Mouse (Mus musculus): ENCODE measurements around the gene Hist2h3c2.
A peak's percentile ranks its signal among the peaks of the same experiment; 100 is the strongest.
"Not testable (repeated sequence)": the region's sequence is repeated elsewhere in the genome, so short reads cannot be mapped to it uniquely, and the experiment has no call there.

The Hist2h3c2 gene

DNA sequence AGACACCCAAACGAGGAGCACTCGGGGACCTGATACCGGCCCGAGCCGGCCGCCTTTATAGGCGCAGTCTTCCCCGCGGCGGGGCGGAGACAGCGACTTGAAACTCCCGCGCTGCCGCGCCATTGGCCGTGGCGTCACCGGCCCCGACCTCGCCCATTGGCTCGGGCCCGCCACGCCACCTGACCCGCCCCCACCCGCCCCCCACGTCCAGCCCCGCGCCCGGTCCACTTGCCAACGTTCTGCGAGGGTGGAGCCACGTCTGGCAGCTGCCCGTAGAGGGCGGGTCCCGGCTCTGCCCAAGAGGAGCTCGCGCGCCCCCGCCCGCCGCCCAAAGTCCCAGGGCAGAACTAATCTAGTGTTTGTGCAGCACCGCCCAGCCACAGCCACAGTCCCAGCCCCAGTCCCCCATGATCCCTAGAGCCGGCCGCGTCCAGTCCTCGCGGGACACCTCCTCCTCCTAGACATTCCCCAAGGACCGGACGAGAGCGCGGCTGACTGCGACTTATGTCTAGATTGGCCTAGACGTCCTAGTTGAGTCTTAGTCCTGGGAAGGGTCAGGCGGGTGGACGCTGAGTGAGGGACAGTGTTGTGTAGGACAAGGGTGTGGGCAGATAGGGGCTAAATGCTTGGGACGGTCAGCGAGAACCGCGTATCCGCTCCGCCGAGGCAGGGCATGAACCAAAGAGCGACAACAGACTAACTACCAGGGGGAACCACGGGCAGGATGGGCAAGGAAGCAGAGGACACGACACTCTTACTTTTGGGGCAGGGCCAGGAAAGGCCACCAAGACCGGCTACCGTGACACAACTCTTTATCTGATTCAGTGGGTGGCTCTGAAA lies at the start of gene Hist2h3c2:
Gene Hist2h3c2, minus strand, starts transcription at position 174 of the 840 bp plus-strand sequence.
- not testable (repeated sequence) for DNase-seq (ENCODE audit: low spot score)

DNA sequence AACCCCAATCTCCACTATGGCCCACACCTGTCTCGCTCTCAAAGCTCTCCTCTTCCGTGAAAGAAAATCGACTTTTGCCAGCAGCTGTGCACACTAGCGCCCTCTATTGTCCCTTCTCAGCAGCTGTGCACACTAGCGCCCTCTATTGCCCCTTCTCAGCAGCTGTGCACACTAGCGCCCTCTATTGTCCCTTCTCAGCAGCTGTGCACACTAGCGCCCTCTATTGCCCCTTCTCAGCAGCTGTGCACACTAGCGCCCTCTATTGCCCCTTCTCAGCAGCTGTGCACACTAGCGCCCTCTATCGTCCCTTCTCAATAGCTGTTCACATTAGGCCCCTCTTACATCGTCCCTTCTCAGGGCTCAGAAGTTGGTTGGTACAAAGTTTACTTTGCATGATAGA lies 48.4 kb upstream of the Hist2h3c2 start:
- not testable (repeated sequence) for DNase-seq (ENCODE audit: low spot score)

DNA sequence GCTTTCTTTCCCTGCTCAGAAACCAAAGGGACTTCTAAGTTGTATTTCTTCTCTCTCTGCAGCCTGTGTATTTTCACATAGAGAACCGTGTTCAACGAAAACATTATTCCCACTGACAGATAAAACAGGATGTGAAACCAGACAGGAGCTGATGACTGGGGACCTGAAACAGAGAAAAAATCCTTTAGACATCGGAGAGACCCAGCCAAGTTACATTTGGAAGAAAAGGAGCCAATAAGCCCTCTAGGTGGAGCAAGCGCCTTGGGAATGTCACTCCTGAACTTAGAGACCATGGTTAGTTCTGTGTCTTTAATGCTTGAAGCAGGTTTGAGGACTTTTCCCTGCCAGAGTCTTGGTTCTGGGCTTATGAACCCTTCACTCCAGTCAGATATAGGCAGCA lies 45.5 kb upstream of the Hist2h3c2 start:
- DNase-seq (ENCODE audit: low spot score), result peak; percentile 76

DNA sequence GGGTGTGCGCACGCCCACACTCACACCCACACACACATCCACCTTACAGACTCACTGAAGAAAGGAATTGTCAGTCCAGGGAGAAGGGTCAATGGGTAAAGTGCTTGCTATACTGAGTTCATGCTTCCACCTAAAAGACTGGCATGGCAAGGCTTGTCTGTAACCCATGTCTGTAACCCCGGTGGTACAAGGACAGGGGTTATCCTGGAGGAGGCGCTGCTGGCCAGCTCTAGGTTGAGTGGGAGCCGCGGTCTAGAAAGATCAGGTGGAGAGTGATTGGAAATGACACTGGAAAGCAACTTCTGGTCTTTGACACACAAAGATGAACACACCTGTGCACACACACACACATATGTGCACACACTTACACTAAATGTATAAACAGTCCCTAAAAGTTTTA lies 41.7 kb upstream of the Hist2h3c2 start:
- DNase-seq (ENCODE audit: low spot score), result no peak

DNA sequence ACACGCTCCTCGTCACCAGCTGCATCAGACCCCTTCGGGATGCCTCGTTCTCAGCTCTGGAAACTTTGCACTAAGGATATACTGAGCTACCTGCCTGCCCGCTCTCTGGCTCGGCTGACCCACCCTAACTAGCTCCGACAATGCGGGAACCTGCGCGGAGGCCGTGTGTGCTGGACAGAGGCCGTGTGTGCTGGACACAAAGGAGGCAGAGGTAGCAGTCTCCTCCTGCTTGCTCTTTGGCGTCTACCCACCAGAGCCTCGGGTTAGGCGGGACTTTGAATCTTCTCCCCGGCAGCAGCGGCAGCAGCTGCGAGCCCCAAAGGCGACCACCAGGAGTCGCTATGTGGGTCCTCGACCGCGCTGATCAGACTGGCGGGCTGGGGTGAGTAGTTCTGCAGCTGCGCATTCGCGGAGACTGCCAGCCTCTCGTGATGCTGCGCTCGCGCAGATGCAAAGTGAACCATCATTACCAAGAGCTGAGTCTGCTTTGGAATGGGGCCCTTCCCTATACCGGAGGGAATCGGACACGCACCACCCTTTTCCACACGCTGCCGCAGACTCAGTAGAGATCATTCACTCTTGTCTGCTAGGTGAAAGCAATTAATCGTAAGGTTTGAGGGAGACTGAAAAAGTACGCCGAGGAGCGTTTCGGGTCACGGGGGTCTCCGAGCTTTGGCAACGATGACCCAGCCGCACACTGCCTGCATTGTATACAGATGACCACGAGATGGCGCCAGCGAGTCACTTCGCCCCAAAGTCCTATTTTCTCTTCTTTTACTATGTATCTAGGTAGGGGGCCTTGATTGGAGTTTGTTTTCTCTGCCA lies 39.1 kb upstream of the Hist2h3c2 start:
- peak; percentile 95 for DNase-seq (ENCODE audit: low spot score)

DNA sequence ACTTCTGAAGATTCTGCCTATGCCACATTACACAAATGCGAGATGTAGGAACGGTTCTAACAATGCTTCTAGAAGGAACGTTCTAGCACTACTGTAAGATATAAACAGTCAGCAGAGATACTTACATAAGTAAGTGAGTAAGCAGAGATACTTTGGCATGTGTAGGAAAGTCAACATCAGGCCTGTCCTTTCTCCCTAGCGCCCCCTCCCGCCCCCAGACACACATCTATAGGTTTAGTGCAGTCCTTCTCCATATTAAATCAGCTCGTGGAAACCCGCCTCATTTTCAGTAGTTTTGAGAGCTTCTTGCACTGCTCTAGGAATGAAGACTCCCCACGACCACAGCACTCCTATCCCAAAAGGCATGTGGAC lies 38.5 kb upstream of the Hist2h3c2 start:
- DNase-seq (ENCODE audit: low spot score), result peak; percentile 41

DNA sequence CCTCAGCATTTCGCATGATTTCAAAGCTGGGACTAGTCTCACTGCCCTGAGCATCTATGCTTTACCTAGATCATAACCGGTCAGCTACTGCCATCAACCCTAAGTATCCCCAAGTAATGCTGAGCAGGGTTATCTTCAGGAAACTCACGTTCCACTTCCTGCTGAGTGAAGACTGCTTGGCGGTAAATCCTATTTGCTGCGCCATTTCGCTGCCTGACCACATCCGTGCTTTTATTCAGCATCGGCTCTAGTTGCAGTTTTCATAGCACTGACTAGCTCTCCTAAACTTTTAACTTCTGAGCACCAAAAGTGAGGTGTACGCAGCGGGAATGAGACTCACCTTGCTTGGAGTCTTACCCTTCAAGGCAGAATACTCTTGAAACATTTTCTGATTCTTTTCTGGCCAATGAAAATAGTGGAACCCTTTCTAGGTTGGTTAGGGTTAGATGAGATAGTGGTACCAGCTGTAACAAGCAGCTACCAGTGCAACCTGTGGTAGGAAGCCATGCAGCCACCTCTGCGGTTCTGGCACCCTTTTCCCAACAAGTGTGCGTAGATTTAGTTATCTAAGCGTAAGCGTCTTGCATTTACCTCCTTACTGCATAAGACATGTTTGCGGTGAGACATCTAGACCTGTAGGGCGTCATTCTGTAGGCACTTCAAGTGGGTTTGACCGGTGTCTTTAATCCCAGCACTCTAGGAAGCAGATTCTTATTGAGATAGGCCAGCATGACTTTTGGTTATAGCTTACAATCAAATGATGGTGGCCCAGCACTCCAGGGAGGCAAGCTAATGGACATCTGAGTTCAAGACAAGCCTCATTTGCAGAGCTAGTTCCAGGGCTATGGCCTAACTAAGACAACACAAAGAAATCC lies 34.9 kb upstream of the Hist2h3c2 start:
- DNase-seq (ENCODE audit: low spot score), result no peak

DNA sequence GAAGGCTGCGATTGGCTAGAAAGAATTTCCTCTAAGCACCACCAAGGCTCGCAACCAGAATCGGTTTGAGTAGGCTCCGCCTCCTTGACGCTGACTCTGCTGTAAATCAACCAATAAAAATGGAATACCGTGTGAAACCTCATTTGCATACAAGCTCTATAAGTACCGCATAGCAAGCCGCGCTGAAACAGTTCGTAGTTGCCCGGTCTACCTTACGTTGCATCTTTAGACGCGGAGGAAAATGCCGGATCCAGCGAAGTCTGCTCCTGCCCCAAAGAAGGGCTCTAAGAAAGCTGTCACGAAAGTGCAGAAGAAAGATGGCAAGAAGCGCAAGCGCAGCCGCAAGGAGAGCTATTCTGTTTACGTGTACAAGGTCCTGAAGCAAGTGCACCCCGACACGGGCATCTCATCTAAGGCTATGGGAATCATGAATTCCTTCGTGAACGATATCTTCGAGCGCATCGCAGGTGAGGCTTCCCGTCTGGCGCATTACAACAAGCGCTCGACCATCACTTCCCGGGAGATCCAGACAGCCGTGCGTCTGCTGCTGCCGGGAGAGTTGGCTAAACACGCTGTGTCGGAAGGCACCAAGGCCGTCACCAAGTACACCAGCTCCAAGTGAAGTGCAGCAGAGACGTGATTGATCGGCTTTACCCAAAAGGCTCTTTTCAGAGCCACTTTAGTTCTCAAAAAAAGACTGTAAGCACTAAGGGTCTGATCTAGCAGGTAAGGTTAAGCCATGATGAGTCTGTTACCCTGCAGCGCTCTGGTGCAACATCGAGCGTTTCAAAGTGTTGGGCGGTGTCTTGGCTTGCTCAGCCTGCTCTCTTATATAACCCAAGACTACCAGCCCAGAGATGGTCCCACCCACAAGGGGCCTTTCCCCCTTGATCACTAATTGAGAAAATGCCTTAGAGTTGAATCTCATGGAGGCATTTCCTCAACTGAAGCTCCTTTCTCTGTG lies 30.9 kb upstream of the Hist2h3c2 start, which contains the start of gene Hist2h2bb:
Gene Hist2h2bb, plus strand, starts transcription at position 242 of the 964 bp plus-strand sequence.
- peak; percentile 98 for DNase-seq (ENCODE audit: low spot score)

DNA sequence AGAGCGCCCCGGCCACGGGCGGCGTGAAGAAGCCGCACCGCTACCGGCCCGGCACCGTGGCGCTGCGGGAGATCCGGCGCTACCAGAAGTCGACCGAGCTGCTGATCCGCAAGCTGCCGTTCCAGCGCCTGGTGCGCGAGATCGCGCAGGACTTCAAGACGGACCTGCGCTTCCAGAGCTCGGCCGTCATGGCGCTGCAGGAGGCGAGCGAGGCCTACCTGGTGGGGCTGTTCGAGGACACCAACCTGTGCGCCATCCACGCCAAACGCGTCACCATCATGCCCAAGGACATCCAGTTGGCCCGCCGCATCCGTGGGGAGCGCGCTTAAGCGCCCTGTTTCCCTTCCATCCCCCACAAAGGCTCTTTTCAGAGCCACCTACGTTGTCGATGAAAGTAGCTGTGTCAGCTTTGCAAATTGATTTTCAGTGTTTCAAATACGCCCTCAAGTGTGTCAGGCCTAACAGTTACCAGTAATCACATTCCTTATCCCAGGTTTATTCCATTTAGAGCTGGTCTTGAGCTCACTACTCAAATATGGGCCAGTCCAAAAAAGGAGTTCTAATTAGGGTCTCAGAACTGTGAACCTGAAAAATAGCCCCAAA lies 29.9 kb upstream of the Hist2h3c2 start:
- not testable (repeated sequence) for DNase-seq (ENCODE audit: low spot score)

DNA sequence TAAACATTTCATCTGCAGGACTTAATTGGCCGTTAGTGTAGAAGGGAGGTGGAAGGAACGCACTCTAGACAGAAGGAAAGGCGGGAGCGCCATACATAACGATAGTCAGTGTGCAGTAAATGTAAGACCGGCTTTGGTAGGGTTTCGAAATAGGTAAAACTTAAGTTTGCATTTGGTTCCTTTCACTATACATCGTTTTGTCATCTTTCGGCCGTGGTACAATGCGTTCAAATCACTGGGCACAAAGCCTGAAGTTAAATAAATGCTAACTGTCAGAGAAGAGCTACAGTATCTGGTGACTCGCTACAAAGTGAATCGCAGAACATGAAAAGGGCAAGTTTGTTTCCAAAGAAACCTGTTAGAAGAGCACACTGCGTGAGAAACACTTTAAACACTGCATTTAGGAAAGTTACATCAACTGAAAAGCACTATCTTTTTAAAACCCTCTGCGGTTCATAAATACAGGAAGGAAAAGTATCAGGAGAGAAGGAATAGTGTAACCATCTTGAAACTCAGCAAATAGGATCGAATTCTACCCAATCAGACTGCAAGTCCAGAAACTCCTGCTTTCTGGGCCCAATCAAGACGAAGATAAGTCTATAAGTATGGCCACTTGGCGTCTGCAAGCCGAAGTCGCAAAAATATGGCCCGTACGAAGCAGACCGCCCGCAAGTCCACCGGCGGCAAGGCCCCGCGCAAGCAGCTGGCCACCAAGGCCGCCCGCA lies 29.3 kb upstream of the Hist2h3c2 start, which contains the start of gene Hist2h3b:
Gene Hist2h3b, plus strand, starts transcription at position 604 of the 725 bp plus-strand sequence.
- DNase-seq (ENCODE audit: low spot score), result peak; percentile 90

DNA sequence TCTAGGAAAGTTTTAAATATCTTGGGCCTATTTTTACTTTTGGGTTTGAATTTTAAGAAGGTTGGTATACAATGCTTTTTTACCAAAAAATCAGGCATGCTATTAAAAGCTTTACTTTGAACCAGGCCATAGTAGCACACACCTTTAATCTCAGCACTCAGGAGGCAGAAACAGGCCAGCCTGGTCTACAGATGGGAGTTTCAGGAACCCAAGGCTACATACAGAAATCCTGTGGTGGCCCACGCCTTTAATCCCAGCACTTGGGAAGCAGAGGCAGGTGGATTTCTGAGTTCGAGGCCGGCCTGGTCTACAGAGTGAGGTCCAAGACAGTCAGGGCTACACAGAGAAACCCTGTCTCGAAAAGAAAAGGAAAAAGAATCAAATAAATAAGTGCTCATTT lies 28.6 kb upstream of the Hist2h3c2 start:
- no peak for DNase-seq (ENCODE audit: low spot score)

DNA sequence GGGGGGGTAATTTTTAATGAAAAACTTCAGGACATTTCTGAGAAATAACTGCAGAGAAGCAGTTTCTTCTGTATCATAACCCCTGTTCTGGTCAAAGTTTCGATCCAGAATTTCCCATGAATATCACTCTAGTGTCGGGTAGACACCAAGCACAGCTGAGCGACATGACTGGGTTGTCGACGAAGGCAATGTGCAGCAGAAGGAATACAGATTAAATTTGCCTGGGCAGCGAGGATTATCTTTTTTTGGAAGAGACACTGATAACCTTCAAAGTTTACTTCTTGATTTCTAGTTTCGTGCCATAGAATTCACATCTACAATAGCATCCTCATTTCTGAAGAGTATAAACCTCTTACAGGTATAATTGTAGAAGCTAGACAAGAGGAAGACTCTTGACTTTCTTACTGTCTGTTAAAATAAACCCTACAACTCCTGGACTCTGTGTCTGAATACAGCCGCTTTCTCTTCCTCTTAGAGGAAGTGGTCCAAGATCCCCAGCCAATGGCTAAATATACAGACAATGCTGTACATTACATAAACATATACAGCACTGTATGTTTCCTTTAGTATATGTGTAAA lies 27.3 kb upstream of the Hist2h3c2 start:
- no peak for DNase-seq (ENCODE audit: low spot score)

DNA sequence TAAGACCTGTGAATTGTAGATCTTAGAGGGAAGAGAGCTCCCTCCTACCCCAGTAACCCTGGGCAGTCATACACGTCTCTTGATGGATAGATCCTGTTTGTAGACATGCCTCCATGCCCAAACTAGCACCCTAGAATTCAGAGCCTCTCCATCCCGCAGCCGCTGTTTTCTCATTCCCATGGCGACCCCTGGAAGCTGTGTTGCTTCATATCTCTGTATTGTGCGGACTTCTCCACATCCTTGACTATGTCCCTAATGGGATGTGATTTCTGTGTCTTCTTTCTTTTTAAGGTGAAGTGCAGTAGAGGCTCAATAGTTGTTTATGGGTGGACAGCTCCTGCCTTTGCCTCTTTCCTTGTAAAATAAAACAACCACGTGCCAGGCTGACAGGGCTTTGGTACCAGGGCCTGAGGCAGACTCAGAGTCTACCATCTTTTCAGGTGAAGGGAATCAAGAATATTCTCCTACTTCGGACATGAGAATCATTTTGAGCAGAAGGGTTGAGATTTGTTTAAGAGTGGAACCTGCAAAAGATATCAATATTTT lies 25.6 kb upstream of the Hist2h3c2 start:
- no peak for DNase-seq (ENCODE audit: low spot score)

DNA sequence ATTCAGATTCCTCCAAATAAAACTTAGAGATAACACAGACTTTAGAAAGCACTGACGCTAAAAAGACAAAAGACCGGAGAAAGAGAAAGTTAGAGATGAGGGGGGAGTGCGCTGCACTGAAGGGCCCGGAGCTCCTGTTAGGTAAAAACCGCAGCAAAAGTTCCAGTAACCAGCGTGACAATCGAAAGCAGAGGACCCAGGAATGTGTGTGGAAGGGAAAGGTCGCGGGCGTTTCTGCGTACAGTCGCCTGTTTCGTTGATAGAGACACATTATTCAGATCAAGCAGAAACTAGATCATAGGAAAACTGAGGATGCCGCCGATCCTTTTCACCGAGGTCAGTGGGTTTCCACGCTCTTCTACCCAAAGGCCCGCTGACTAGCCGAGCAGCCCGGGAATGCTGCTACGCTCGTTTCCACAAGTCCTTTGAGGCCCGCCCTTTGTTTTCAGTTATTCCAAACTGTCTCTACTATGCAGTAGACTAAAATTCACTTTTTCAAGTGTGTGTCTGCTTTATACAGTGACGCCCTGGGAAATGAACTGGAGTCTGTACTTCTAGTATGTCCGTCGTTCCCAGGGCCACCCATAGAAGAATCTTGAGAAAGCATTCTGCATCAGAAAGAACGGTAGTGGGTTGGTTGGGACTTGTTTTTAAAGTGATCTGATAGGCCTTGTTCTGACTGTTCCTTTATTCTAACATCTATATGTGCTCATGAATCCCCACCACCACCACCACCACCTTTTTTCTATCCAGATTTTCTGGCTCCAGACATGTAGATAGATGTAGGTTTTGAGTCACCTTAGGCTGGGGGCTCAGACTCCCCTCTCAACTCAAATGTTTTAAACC lies 24.9 kb upstream of the Hist2h3c2 start:
- peak; percentile 61 for DNase-seq (ENCODE audit: low spot score)

DNA sequence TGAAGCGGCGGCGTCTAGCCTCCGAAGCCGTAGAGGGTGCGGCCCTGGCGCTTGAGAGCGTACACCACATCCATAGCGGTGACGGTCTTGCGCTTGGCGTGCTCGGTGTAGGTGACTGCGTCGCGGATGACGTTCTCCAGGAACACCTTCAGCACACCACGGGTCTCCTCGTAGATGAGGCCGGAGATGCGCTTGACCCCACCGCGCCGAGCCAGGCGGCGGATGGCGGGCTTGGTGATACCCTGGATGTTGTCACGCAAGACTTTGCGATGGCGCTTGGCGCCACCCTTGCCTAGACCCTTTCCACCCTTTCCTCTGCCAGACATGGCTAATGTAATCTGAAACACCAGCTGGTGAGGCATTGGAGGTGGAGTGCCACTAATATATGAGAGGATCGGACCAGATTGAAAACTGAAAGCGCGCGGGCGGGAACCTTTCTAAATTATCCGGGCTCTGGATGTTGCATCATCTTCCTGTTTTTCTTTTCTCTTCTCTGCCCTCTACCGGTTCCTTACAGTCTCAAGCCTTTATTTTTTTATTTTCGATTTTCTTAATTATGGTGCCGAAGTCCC lies 24.1 kb upstream of the Hist2h3c2 start, which contains the start of gene Hist2h4:
Gene Hist2h4, minus strand, starts transcription at position 333 of the 572 bp plus-strand sequence.
- peak; percentile 91 for DNase-seq (ENCODE audit: low spot score)

DNA sequence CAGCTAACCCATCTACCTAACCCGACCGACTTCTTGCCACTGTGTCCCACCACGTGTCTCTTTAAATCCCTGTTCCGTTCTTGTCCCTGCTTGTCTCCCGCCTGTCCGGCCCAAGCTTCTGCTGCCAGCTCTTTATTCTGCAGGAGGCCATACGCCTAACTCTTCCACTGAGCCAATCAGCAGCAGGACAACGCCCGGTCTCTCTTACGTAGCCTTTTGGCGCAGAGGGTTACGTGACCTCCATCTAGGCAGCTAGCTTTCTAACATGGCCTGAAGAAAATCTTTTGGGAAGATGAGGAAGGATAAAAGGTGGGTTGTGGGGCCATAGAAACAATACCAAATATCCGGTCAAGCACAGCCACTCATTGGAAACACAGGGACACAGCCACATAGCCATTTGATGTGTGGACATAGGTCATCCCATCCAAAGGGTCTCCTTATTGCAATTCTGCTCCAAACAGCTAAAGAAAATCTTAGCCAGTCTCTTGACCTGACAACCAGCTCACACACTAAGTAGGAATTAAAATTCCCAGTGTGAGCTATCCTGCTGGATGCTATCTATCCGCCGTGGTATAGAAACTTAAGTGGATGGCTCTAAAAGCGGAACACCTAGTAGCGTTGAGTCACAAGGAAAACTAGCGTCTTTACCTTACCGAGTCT lies 23.4 kb upstream of the Hist2h3c2 start:
- DNase-seq (ENCODE audit: low spot score), result peak; percentile 92

DNA sequence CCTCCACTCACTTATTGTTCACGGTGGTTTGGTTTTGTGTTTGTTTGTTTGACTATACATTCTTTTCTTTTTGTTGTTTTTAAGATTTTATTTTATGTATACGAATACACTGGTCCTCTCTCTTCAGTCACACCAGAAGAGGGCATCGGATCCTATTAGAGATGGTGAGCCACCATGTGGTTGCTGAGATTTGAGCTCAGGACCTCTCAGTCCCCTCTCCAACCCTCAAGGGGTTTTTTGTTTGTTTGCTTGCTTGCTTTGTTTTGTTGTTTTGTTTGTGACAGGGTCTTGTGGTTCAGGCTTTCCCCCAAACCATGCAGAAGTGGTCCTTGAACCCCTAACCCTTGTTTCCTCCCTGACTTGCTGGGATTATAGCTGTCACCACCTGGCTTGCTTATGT lies 22.7 kb upstream of the Hist2h3c2 start:
- DNase-seq (ENCODE audit: low spot score), result no peak
